Mouse (Mus musculus): Measurements from ENCODE around the gene Fam167b.
"Not testable (repeated sequence)": the region's sequence is repeated elsewhere in the genome, so short reads cannot be mapped to it uniquely, and the experiment has no call there.

Gene Fam167b

GRCm38 (mm10) chr4:129561184-129561583 lies 17.2 kb downstream of the Fam167b start:
- no peak for DNase-seq (ENCODE audit: low spot score in 2 of 2)

GRCm38 (mm10) chr4:129558321-129558955 lies 19.9 kb downstream of the Fam167b start:
- DNase-seq (ENCODE audit: low spot score in 2 of 2) = peak; percentile 63

GRCm38 (mm10) chr4:129557256-129557808 lies 21.0 kb downstream of the Fam167b start:
- DNase-seq (ENCODE audit: low spot score in 2 of 2) = no peak

GRCm38 (mm10) chr4:129556532-129557223 lies 21.7 kb downstream of the Fam167b start:
- peak; percentile 74 to 79 for DNase-seq (ENCODE audit: low spot score in 2 of 2)

GRCm38 (mm10) chr4:129555862-129556531 lies 22.4 kb downstream of the Fam167b start:
- no peak for DNase-seq (ENCODE audit: low spot score in 2 of 2)

GRCm38 (mm10) chr4:129555421-129555861 lies 22.9 kb downstream of the Fam167b start:
- DNase-seq (ENCODE audit: low spot score in 2 of 2) = peak; percentile 50 to 58

GRCm38 (mm10) chr4:129554512-129554911 lies 23.8 kb downstream of the Fam167b start:
- not testable (repeated sequence) for DNase-seq (ENCODE audit: low spot score in 2 of 2)

GRCm38 (mm10) chr4:129550295-129550694 lies 28.1 kb downstream of the Fam167b start:
- DNase-seq (ENCODE audit: low spot score in 2 of 2) = no peak

- peak in 1 of 2 experiments; percentile 57 for DNase-seq (ENCODE audit: low spot score in 2 of 2)
Observed at GRCm38 (mm10) chr4:129549306-129549705, 29.0 kb downstream of the Fam167b start.

GRCm38 (mm10) chr4:129547631-129548030 lies 30.7 kb downstream of the Fam167b start:
- DNase-seq (ENCODE audit: low spot score in 2 of 2) = not testable (repeated sequence)

GRCm38 (mm10) chr4:129544106-129544505 lies 34.2 kb downstream of the Fam167b start:
- no peak for DNase-seq (ENCODE audit: low spot score in 2 of 2)

GRCm38 (mm10) chr4:129542592-129543141 lies 35.7 kb downstream of the Fam167b start, which contains the start of gene Hdac1:
TSS of gene Hdac1 (minus strand) at chr4:129542713.
- DNase-seq (ENCODE audit: low spot score in 2 of 2) = peak; percentile 95 to 96

- DNase-seq (ENCODE audit: low spot score in 2 of 2) = no peak
Observed at GRCm38 (mm10) chr4:129541868-129542591, 36.3 kb downstream of the Fam167b start.

GRCm38 (mm10) chr4:129540012-129540411 lies 38.3 kb downstream of the Fam167b start:
- peak in 1 of 2 experiments; percentile 61 for DNase-seq (ENCODE audit: low spot score in 2 of 2)

GRCm38 (mm10) chr4:129528901-129529300 lies 49.4 kb downstream of the Fam167b start:
- DNase-seq (ENCODE audit: low spot score in 2 of 2) = not testable (repeated sequence)
